Mouse (Mus musculus) bone marrow macrophage, adult 2 months (primary cell): ENCODE measurements around the gene Mcm3.

Experiments
- CTCF ChIP-seq: IDR thresholded peaks from 2 replicates; pipeline ENCODE4 v1.5.1; 2012; ENCODE audit warnings: low read depth, mild to moderate bottlenecking, low read length, moderate library complexity
- POLR2A ChIP-seq: IDR thresholded peaks from 2 replicates; pipeline ENCODE4 v1.6.1; 2012; ENCODE audit warnings: mild to moderate bottlenecking, low read depth, low read length, borderline replicate concordance

DNA sequence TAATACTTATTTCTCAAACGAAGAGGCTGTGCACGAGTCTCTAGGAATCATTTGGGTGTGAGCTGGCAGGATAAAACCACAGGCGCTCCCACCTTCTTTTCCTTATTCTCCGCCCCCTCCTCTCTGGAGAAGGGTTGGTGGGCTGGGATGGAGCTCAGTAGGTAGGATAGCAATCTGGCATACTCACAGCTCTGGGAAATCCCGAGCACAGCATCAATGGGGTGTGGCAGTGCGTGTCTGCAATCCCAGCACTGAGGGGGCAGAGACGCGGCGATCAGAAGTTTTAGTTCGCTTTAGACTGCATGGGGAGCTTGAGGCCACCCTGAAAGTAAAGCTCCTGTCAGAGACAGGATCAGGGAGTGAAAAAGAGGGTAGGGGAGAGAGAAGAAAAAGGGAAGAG lies 31.7 kb downstream of the Mcm3 start:
- no peak for TF ChIP-seq CTCF
- TF ChIP-seq POLR2A: no peak
